Mouse (Mus musculus): ENCODE measurements around the gene Hs6st3. TPM values are rescaled to one million over a fixed set of nuclear protein-coding genes. Genes with fewer than 3 reads are reported as not detected.

The Hs6st3 gene
- polyA plus RNA-seq, 1 experiment from 2014 or later, result not detected

DNA sequence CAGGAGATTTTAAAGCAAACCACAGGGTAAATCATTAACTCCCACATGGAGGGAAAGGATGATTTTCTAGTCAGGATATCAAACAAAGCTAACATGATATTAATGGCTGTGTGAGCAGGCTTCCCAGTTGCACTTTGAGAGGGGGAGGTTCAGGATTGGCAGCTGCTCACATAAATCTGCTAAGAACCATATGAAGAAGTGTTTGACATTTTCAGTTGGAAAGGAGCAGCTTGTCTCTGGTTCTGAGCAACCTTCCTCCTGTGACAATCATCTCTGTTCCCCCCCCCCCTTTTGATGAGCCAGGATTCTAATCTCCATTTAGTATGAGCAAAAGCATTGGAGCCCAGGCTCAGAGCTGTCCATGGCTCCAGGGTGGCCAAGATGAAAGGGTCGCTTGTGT lies 643.0 kb downstream of the Hs6st3 start:
- Histone ChIP-seq H3K4me2 (ENCODE audit: low read depth, low read length) (no peak overlapping the region), H3K27me3 (ENCODE audit: control insufficient read depth, insufficient read depth, low read depth, low read length) (no peaks in the 10 kb centered on the region), H3K4me1 (ENCODE audit: control insufficient read depth, low read depth, low read length) (no peaks in the 10 kb centered on the region), H3K4me3 (ENCODE audit: low read depth, low read length) (no peak overlapping the region), H3K36me3 (ENCODE audit: control insufficient read depth, insufficient read depth) (no peaks in the 10 kb centered on the region), H3K9me3 (replicated peaks; ENCODE audit: control insufficient read depth, low read length) (no peaks in the 10 kb centered on the region), H3K9ac (ENCODE audit: low read depth, low read length) (no peak overlapping the region), H3K27ac (ENCODE audit: low read length) (no peak overlapping the region)
- 71% methylated on average over 1 of the region's 1 CpGs for WGBS (ENCODE audit: insufficient replicate concordance)
- ATAC-seq (ENCODE audit: low read depth), result no peak

DNA sequence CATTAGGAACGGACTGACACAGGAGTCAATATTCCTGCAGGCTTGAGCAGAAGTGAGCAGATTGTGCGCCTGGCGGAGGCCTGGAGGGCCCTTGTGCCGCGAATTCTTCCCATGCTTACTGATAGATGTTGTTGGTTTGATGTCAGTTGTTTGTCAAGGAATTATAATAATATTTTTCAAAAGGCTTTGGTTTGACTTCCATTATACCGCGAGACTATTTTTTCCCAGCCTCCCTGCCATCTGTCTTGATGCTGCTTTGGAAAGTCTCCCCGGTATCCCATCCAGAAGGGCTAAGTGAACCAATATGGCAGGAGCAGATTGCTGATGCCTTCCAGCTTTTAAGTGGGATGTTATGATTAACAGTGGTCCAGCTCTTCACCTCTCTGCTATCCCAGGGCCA lies 651.3 kb downstream of the Hs6st3 start:
- Histone ChIP-seq H3K4me1 (ENCODE audit: control insufficient read depth, low read depth, low read length) (no peaks in the 10 kb centered on the region), H3K27me3 (ENCODE audit: control insufficient read depth, insufficient read depth, low read depth, low read length) (no peaks in the 10 kb centered on the region), H3K36me3 (ENCODE audit: control insufficient read depth, insufficient read depth) (no peaks in the 10 kb centered on the region), H3K4me3 (ENCODE audit: low read depth, low read length) (no peak overlapping the region), H3K27ac (ENCODE audit: low read length) (no peak overlapping the region), H3K9me3 (replicated peaks; ENCODE audit: control insufficient read depth, low read length) (no peaks in the 10 kb centered on the region), H3K9ac (ENCODE audit: low read depth, low read length) (no peak overlapping the region), H3K4me2 (ENCODE audit: low read depth, low read length) (no peak overlapping the region)
- 75% methylated on average over 8 of the region's 8 CpGs for WGBS (ENCODE audit: insufficient replicate concordance)
- no peak for ATAC-seq (ENCODE audit: low read depth)

DNA sequence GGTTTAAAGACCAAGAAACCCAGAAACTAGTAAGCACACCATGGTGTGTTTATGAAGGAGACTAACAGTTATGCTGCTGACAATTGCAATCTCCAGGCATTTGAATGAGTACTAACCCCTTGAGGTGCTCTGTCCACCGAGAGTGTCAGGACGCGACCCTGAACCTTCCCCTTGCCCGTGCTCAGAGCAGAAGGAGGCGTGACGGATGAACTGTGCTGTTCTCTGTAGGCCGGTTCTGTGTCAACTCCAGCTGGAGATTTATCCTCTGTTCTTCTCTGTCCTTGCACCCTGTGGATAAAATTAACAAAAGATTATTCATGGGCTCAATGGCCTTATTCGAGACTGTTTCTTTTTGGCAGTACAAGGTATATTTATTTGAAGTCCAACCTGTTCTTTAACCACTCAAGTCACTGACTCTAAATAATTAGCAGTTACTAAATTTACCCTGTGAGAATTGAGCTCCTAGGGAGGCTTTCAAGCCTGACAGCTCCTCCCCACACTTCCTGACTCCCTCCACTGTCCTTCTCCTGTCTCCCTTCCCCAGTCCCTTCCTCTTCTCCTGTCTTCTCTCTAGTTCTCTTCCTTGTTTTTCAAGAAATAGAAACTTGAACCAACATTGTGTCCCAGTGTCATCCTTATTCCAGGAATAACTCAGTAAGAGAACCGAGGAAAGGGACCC lies 659.2 kb downstream of the Hs6st3 start:
- H3K4me2 ChIP-seq (ENCODE audit: low read depth, low read length), result no peak overlapping the region
- no peaks in the 10 kb centered on the region for H3K9me3 ChIP-seq (replicated peaks; ENCODE audit: control insufficient read depth, low read length)
- no peak overlapping the region for H3K9ac ChIP-seq (ENCODE audit: low read depth, low read length)
- no peaks in the 10 kb centered on the region for H3K36me3 ChIP-seq (ENCODE audit: control insufficient read depth, insufficient read depth)
- H3K4me3 ChIP-seq (ENCODE audit: low read depth, low read length), result no peak overlapping the region
- no peaks in the 10 kb centered on the region for H3K4me1 ChIP-seq (ENCODE audit: control insufficient read depth, low read depth, low read length)
- no peak for ATAC-seq (ENCODE audit: low read depth)
- no peak overlapping the region for H3K27ac ChIP-seq (ENCODE audit: low read length)
- H3K27me3 ChIP-seq (ENCODE audit: control insufficient read depth, insufficient read depth, low read depth, low read length), result no peaks in the 10 kb centered on the region
- 40% methylated on average over 9 of the region's 9 CpGs for whole genome bisulfite sequencing (ENCODE audit: insufficient replicate concordance)

DNA sequence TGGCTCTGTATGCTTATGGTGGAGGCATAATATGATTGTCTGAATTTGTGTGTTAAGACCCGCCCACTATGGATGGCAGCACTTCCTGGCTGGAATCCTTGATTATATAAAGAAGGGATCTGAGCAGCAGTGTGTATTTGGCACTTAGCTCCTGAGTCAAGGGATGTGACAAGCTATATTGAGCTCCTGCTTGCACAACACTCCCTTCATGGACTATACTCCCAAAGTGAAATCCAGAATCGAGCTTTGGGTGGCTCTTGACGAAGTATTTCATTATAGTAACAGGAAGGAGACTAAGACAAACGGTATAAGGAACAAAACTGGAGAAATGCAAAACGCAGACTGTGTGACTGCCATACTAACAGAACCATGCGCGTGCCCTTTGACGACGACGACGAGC lies 660.4 kb downstream of the Hs6st3 start:
- H3K9me3 ChIP-seq (replicated peaks; ENCODE audit: control insufficient read depth, low read length), result no peaks in the 10 kb centered on the region
- H3K27me3 ChIP-seq (ENCODE audit: control insufficient read depth, insufficient read depth, low read depth, low read length), result no peaks in the 10 kb centered on the region
- H3K4me3 ChIP-seq (ENCODE audit: low read depth, low read length), result no peak overlapping the region
- WGBS (ENCODE audit: insufficient replicate concordance), result 76% methylated on average over 11 of the region's 11 CpGs
- no peak for ATAC-seq (ENCODE audit: low read depth)
- H3K36me3 ChIP-seq (ENCODE audit: control insufficient read depth, insufficient read depth), result no peaks in the 10 kb centered on the region
- H3K4me1 ChIP-seq (ENCODE audit: control insufficient read depth, low read depth, low read length), result no peaks in the 10 kb centered on the region
- H3K9ac ChIP-seq (ENCODE audit: low read depth, low read length), result no peak overlapping the region
- H3K27ac ChIP-seq (ENCODE audit: low read length), result no peak overlapping the region
- H3K4me2 ChIP-seq (ENCODE audit: low read depth, low read length), result no peak overlapping the region

DNA sequence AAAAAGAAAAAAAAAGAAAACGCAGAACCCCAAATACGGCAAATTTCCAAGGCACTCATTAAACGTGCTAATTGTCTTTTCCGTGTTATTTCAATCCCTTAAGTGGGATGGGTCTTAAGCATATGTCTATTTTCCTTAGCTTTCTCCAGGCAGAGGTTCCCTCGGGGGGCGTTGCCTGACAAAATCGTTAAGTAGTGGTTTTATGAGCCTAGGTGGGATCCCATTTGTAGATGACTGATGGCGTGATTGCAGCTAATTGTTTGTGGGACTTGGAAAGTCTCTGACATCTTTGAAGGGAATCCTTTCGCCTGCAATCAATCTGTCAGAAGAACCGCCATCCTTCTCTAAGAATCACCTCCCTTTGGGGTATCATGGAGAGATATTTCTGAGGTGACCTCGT lies 662.7 kb downstream of the Hs6st3 start:
- Histone ChIP-seq H3K9ac (ENCODE audit: low read depth, low read length) (no peak overlapping the region), H3K4me3 (ENCODE audit: low read depth, low read length) (no peak overlapping the region), H3K27me3 (ENCODE audit: control insufficient read depth, insufficient read depth, low read depth, low read length) (no peaks in the 10 kb centered on the region), H3K4me2 (ENCODE audit: low read depth, low read length) (no peak overlapping the region), H3K9me3 (replicated peaks; ENCODE audit: control insufficient read depth, low read length) (no peaks in the 10 kb centered on the region), H3K36me3 (ENCODE audit: control insufficient read depth, insufficient read depth) (no peaks in the 10 kb centered on the region), H3K4me1 (ENCODE audit: control insufficient read depth, low read depth, low read length) (no peaks in the 10 kb centered on the region), H3K27ac (ENCODE audit: low read length) (no peak overlapping the region)
- WGBS (ENCODE audit: insufficient replicate concordance), result 60% methylated on average over 11 of the region's 11 CpGs
- ATAC-seq (ENCODE audit: low read depth), result no peak

GRCm38 (mm10) chr14:119813898-119814297 lies 675.8 kb downstream of the Hs6st3 start:
- H3K4me2 ChIP-seq (ENCODE audit: low read depth, low read length), result no peak overlapping the region
- no peak overlapping the region for H3K27ac ChIP-seq (ENCODE audit: low read length)
- no peak for ATAC-seq (ENCODE audit: low read depth)
- H3K9ac ChIP-seq (ENCODE audit: low read depth, low read length), result no peak overlapping the region
- H3K36me3 ChIP-seq (ENCODE audit: control insufficient read depth, insufficient read depth), result no peaks in the 10 kb centered on the region
- H3K4me3 ChIP-seq (ENCODE audit: low read depth, low read length), result no peak overlapping the region
- no peaks in the 10 kb centered on the region for H3K4me1 ChIP-seq (ENCODE audit: control insufficient read depth, low read depth, low read length)
- H3K9me3 ChIP-seq (replicated peaks; ENCODE audit: control insufficient read depth, low read length), result no peaks in the 10 kb centered on the region
- WGBS (ENCODE audit: insufficient replicate concordance), result 79% methylated on average over 4 of the region's 4 CpGs
- H3K27me3 ChIP-seq (ENCODE audit: control insufficient read depth, insufficient read depth, low read depth, low read length), result no peaks in the 10 kb centered on the region

DNA sequence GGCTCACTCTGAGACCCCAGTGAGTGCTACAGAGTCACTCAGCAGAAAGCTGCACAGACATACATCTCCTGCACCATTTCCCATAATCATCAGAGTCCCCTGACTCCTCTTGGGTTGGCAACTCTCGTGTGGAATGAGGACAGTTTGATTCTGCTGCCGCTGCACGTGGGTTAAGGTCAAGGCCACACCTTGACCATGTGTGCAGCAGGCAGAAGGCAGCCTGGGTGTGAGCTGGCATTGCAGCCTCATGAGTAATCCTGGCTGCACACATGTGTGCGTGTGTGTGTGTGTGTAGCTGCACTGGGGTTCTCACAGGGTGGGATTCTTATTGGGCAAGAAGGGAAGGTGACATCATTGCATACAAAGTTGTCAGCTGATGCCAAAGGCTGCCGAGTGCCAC lies 677.5 kb downstream of the Hs6st3 start:
- Histone ChIP-seq H3K4me3 (ENCODE audit: low read depth, low read length) (no peak overlapping the region), H3K9ac (ENCODE audit: low read depth, low read length) (no peak overlapping the region), H3K4me2 (ENCODE audit: low read depth, low read length) (no peak overlapping the region), H3K4me1 (ENCODE audit: control insufficient read depth, low read depth, low read length) (no peaks in the 10 kb centered on the region), H3K36me3 (ENCODE audit: control insufficient read depth, insufficient read depth) (no peaks in the 10 kb centered on the region), H3K27me3 (ENCODE audit: control insufficient read depth, insufficient read depth, low read depth, low read length) (no peaks in the 10 kb centered on the region), H3K9me3 (replicated peaks; ENCODE audit: control insufficient read depth, low read length) (no peaks in the 10 kb centered on the region), H3K27ac (ENCODE audit: low read length) (no peak overlapping the region)
- 52% methylated on average over 5 of the region's 5 CpGs for WGBS (ENCODE audit: insufficient replicate concordance)
- no peak for ATAC-seq (ENCODE audit: low read depth)

DNA sequence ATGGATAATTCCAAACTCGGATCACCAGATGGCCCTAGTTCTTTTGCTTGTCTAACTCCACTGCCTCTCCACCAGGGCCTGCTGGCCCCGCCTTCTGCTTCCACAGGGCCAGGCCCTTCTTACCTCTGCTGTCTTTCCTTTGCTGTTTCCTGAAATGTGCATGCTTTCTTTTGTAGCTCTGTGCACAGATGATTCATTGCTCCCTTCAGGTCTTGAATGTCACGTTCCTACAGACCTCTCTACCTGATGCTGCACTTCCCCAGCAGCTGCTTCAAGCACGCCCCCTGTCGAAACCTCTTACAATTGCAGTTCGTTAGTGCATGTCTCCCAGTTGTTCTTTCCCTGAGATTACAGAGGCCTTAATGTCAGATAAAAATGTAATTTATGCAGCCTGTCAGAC lies 682.4 kb downstream of the Hs6st3 start:
- no peaks in the 10 kb centered on the region for H3K36me3 ChIP-seq (ENCODE audit: control insufficient read depth, insufficient read depth)
- no peaks in the 10 kb centered on the region for H3K27me3 ChIP-seq (ENCODE audit: control insufficient read depth, insufficient read depth, low read depth, low read length)
- H3K9ac ChIP-seq (ENCODE audit: low read depth, low read length), result no peak overlapping the region
- no peak overlapping the region for H3K27ac ChIP-seq (ENCODE audit: low read length)
- H3K4me3 ChIP-seq (ENCODE audit: low read depth, low read length), result no peak overlapping the region
- 51% methylated on average over 6 of the region's 6 CpGs for WGBS (ENCODE audit: insufficient replicate concordance)
- H3K4me2 ChIP-seq (ENCODE audit: low read depth, low read length), result no peak overlapping the region
- no peaks in the 10 kb centered on the region for H3K9me3 ChIP-seq (replicated peaks; ENCODE audit: control insufficient read depth, low read length)
- no peak for ATAC-seq (ENCODE audit: low read depth)
- H3K4me1 ChIP-seq (ENCODE audit: control insufficient read depth, low read depth, low read length), result no peaks in the 10 kb centered on the region

DNA sequence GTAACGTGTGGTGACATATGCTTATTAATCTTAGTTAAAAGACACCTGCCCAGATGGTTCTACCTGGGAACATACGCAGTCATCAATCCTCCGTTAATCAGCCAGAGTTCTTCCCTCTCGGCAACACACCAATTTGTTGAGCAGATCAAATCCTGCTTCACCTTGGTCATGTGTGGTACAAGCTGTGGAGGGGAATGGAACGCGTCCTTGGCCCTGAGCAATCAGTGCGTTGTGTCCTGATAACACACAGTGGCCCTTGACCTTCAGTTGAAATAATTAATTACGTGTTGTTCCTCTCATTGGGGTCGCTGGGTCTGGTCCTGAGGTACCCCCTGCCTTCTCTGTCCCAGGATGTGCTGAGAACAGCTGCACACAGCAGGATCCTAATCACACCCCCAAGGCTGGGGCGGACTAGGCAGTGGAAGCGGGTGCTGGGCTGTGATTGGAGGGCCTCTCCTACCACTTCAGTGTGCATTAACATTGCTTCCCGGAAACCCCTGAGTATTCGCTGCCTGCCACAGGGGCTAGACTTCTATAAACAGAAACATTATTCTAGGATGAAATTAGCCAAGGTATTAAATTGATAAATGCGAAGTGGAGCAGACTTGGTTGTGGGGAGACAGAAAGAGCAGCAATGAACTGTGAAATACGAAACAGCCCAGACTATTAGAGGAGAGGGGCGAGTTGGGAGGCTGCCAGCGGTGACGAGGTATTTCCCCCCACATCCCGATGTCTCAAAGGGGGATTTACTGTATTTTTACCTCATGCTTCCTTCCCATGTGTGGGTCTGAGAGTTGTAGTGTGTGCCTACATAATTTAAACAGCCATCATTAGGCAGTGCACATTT lies 693.2 kb downstream of the Hs6st3 start:
- ATAC-seq (ENCODE audit: low read depth), result no peak
- no peak overlapping the region for H3K27ac ChIP-seq (ENCODE audit: low read length)
- WGBS (ENCODE audit: insufficient replicate concordance), result 44% methylated on average over 19 of the region's 19 CpGs
- H3K4me1 ChIP-seq (ENCODE audit: control insufficient read depth, low read depth, low read length), result no peaks in the 10 kb centered on the region
- no peaks in the 10 kb centered on the region for H3K9me3 ChIP-seq (replicated peaks; ENCODE audit: control insufficient read depth, low read length)
- H3K36me3 ChIP-seq (ENCODE audit: control insufficient read depth, insufficient read depth), result no peaks in the 10 kb centered on the region
- H3K4me3 ChIP-seq (ENCODE audit: low read depth, low read length), result no peak overlapping the region
- H3K4me2 ChIP-seq (ENCODE audit: low read depth, low read length), result no peak overlapping the region
- H3K9ac ChIP-seq (ENCODE audit: low read depth, low read length), result no peak overlapping the region
- no peaks in the 10 kb centered on the region for H3K27me3 ChIP-seq (ENCODE audit: control insufficient read depth, insufficient read depth, low read depth, low read length)
